In the genomic region with DNA sequence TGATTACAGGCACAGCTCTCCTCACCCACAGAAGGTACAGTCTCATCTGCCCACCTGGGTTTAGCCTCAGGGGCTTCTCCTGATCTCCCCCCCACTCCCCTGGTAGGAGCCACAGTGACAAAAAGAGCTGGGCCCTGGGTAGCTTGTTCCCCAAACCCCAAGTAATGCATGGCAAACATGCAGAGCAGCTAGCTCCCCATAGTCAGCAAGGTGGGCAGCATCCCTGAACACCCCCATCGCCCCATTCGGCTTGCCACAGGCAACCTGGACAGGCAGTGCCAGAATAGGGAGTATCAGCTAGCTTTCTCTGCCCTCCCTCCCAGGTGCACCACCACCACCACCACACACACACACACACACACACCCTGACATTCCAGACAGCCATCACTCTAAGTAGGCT, we compare ENCODE assay signal across 8 mouse cellular contexts. TPM values are rescaled to one million over a fixed set of nuclear protein-coding genes. Genes with fewer than 3 reads are reported as not detected.
DNase-seq lines count a peak whose midpoint lies in the region; ATAC-seq and TF ChIP-seq lines count a peak whose summit lies in the region.

No protein-coding gene starts in this region.

- no peaks in the 10 kb centered on the region for H3K27me3 ChIP-seq in heart, embryonic 14.5 days (ENCODE audit: control insufficient read depth, insufficient read depth, low read length)
- peaks cover 58% of the 10 kb centered on the region for H3K27me3 ChIP-seq in midbrain, embryonic 13.5 days
- peaks cover 18% of the 10 kb centered on the region for H3K27me3 ChIP-seq in midbrain, postnatal 0 days (ENCODE audit: insufficient read depth, low read length)
- peaks cover 7% of the 10 kb centered on the region; the same call in 1 of the 2 replicates for H3K27me3 ChIP-seq in intestine, embryonic 14.5 days (replicated peaks; ENCODE audit: control insufficient read depth, insufficient read depth, low read length)
- H3K27me3 ChIP-seq in stomach, embryonic 14.5 days (ENCODE audit: control insufficient read depth, insufficient read depth, low read length) = no peaks in the 10 kb centered on the region

- peaks cover 41 to 46% of the 10 kb centered on the region in 2 experiments for H3K4me1 ChIP-seq in heart, embryonic 14.5 days (ENCODE audit: control insufficient read depth in 2 of 2, insufficient read depth in 2 of 2, low read length in 2 of 2)
- H3K4me1 ChIP-seq in midbrain, embryonic 13.5 days (replicated peaks) = peaks cover 54% of the 10 kb centered on the region
- peaks cover 18% of the 10 kb centered on the region for H3K4me1 ChIP-seq in midbrain, postnatal 0 days (ENCODE audit: insufficient read depth, low read length)
- H3K4me1 ChIP-seq in intestine, embryonic 14.5 days (replicated peaks; ENCODE audit: control insufficient read depth, insufficient read depth, low read length) = peaks cover 44% of the 10 kb centered on the region
- H3K4me1 ChIP-seq in stomach, embryonic 14.5 days (ENCODE audit: control insufficient read depth, insufficient read depth, low read length) = peaks cover 41% of the 10 kb centered on the region

- H3K27ac ChIP-seq in heart, embryonic 14.5 days (replicated peaks in 1 of 2; ENCODE audit: control insufficient read depth in 1 of 2, insufficient read depth in 1 of 2, low read depth in 2 of 2, low read length in 2 of 2) = peak overlapping the region; percentile 33 to 69
- no peak overlapping the region for H3K27ac ChIP-seq in midbrain, embryonic 13.5 days
- no peak overlapping the region for H3K27ac ChIP-seq in midbrain, postnatal 0 days (ENCODE audit: low read depth, low read length)
- no peak overlapping the region for H3K27ac ChIP-seq in intestine, embryonic 14.5 days (ENCODE audit: low read depth)
- H3K27ac ChIP-seq in stomach, embryonic 14.5 days (ENCODE audit: low read length) = peak overlapping the region; percentile 21; the same call in 1 of the 2 replicates

- H3K9ac ChIP-seq in heart, embryonic 14.5 days (ENCODE audit: low read length) = peak overlapping the region; percentile 52; the same call in 1 of the 2 replicates
- no peak overlapping the region for H3K9ac ChIP-seq in midbrain, embryonic 13.5 days (replicated peaks)
- no peak overlapping the region for H3K9ac ChIP-seq in midbrain, postnatal 0 days (replicated peaks; ENCODE audit: low read length, poor library complexity, severe bottlenecking)
- H3K9ac ChIP-seq in intestine, embryonic 14.5 days (ENCODE audit: low read length) = no peak overlapping the region
- H3K9ac ChIP-seq in stomach, embryonic 14.5 days (replicated peaks; ENCODE audit: low read depth, low read length) = no peak overlapping the region; the same call in 1 of the 2 replicates

- H3K4me2 ChIP-seq in heart, embryonic 14.5 days (ENCODE audit: low read length) = peak overlapping the region; percentile 80
- H3K4me2 ChIP-seq in midbrain, embryonic 13.5 days (replicated peaks) = 0 out of 2 replicates have a peak overlapping the region, but pooled peaks have one; percentile 2
- H3K4me2 ChIP-seq in midbrain, postnatal 0 days (ENCODE audit: low read depth, low read length, poor library complexity, severe bottlenecking) = no peak overlapping the region
- H3K4me2 ChIP-seq in intestine, embryonic 14.5 days (ENCODE audit: low read length) = peak overlapping the region; percentile 63
- H3K4me2 ChIP-seq in stomach, embryonic 14.5 days (replicated peaks; ENCODE audit: low read depth, low read length) = peak overlapping the region; percentile 88

- 74% methylated on average over 2 of the region's 2 CpGs for WGBS in heart, embryonic 14.5 days
- WGBS in midbrain, embryonic 13.5 days = 97% methylated on average over 2 of the region's 2 CpGs
- WGBS in midbrain, postnatal 0 days = 92% methylated on average over 2 of the region's 2 CpGs
- 81% methylated on average over 2 of the region's 2 CpGs for WGBS in intestine, embryonic 14.5 days
- WGBS in stomach, embryonic 14.5 days = 85% methylated on average over 2 of the region's 2 CpGs

- intact Hi-C loops in heart, postnatal 14 days (cut with DNase I) = no loop called here

- no peaks in the 10 kb centered on the region for H3K9me3 ChIP-seq in heart, embryonic 14.5 days (ENCODE audit: control insufficient read depth, low read length)
- H3K9me3 ChIP-seq in midbrain, embryonic 13.5 days = no peaks in the 10 kb centered on the region
- no peaks in the 10 kb centered on the region for H3K9me3 ChIP-seq in midbrain, postnatal 0 days (ENCODE audit: low read length)
- no peaks in the 10 kb centered on the region for H3K9me3 ChIP-seq in intestine, embryonic 14.5 days (ENCODE audit: control insufficient read depth, low read length)
- H3K9me3 ChIP-seq in stomach, embryonic 14.5 days (ENCODE audit: control insufficient read depth, low read depth, low read length) = no peaks in the 10 kb centered on the region

- DNase-seq in heart, postnatal 14 days = no peak
- no peak for DNase-seq in midbrain, postnatal 0 days (ENCODE audit: low spot score)
- no peak for DNase-seq in intestine, embryonic 14.5 days (ENCODE audit: low spot score)
- no peak for DNase-seq in right cerebral cortex, postnatal 25 days

- H3K4me3 ChIP-seq in heart, embryonic 14.5 days (ENCODE audit: control insufficient read depth in 1 of 2, insufficient read depth in 1 of 2, low read depth in 1 of 2, low read length in 2 of 2) = peak overlapping the region in 1 of 2 experiments; percentile 90; a peak in 1 of 4 replicates
- no peak overlapping the region for H3K4me3 ChIP-seq in midbrain, embryonic 13.5 days (replicated peaks)
- no peak overlapping the region for H3K4me3 ChIP-seq in midbrain, postnatal 0 days (ENCODE audit: low read depth, low read length)
- H3K4me3 ChIP-seq in intestine, embryonic 14.5 days (ENCODE audit: low read depth, low read length) = no peak overlapping the region
- H3K4me3 ChIP-seq in stomach, embryonic 14.5 days (ENCODE audit: low read depth, low read length) = no peak overlapping the region

- peaks cover 10% of the 10 kb centered on the region for H3K36me3 ChIP-seq in heart, embryonic 14.5 days (ENCODE audit: control insufficient read depth, insufficient read depth, low read length)
- no peaks in the 10 kb centered on the region for H3K36me3 ChIP-seq in midbrain, embryonic 13.5 days
- H3K36me3 ChIP-seq in midbrain, postnatal 0 days (ENCODE audit: insufficient read depth, low read length) = no peaks in the 10 kb centered on the region
- peaks cover 3% of the 10 kb centered on the region for H3K36me3 ChIP-seq in intestine, embryonic 14.5 days (ENCODE audit: control insufficient read depth, insufficient read depth, low read length)
- H3K36me3 ChIP-seq in stomach, embryonic 14.5 days (ENCODE audit: control insufficient read depth, insufficient read depth, low read length) = peaks cover 2% of the 10 kb centered on the region; the same call in 1 of the 2 replicates

- ATAC-seq in heart, embryonic 14.5 days (ENCODE audit: insufficient number of reproducible peaks, insufficient read depth, low FRiP score, low read depth) = no peak
- no peak for ATAC-seq in midbrain, embryonic 13.5 days
- ATAC-seq in midbrain, postnatal 0 days (ENCODE audit: low FRiP score) = no peak
- no peak for ATAC-seq in intestine, embryonic 14.5 days (replicated peaks; ENCODE audit: low FRiP score, low TSS enrichment, low read depth)
- ATAC-seq in stomach, embryonic 14.5 days (ENCODE audit: insufficient number of reproducible peaks, insufficient read depth, low FRiP score, low read depth) = no peak
- no peak for ATAC-seq in frontal cortex, adult (ENCODE audit: low TSS enrichment)

- TF ChIP-seq CTCF in midbrain, postnatal 0 days (IDR thresholded peaks at IDR 0.05) = no peak

RNA-seq across cellular contexts. Expression of gene Sh2b3, which starts 4.3 kb away (rescaled TPM):
- 16.5 and 18.1 TPM in 2 replicates for polyA plus RNA-seq in heart, embryonic 14.5 days (2014; fragmentation: Nextera tagmentation; extraction: Ambion mirVana)
- 10 to 100 TPM; 31.8 to 33.6 TPM for total RNA-seq in heart, postnatal 14 days (2021)
- polyA plus RNA-seq in midbrain, embryonic 13.5 days (2015; fragmentation: Nextera tagmentation; extraction: Ambion mirVana) = 5.3 and 6.0 TPM in 2 replicates
- 21.5 and 23.8 TPM in 2 replicates for total RNA-seq in midbrain, postnatal 0 days (2014; rRNA removed)
- polyA plus RNA-seq in midbrain, postnatal 0 days (2015; fragmentation: Nextera tagmentation; extraction: Ambion mirVana) = 5.9 and 6.4 TPM in 2 replicates
- 15.4 and 16.3 TPM in 2 replicates for polyA plus RNA-seq in intestine, embryonic 14.5 days (2014; fragmentation: Nextera tagmentation; extraction: Ambion mirVana)
- 15.4 and 17.2 TPM in 2 replicates for polyA plus RNA-seq in stomach, embryonic 14.5 days (2014; fragmentation: Nextera tagmentation; extraction: Ambion mirVana)

RNA-seq across cellular contexts. Expression of gene Pheta1, which starts 15.6 kb away (rescaled TPM):
- polyA plus RNA-seq in heart, embryonic 14.5 days (2014; fragmentation: Nextera tagmentation; extraction: Ambion mirVana) = 10.8 and 11.5 TPM in 2 replicates
- total RNA-seq in heart, postnatal 14 days (2021) = 10 to 100 TPM; 13.2 to 13.6 TPM
- 52.3 and 56.8 TPM in 2 replicates for polyA plus RNA-seq in midbrain, embryonic 13.5 days (2015; fragmentation: Nextera tagmentation; extraction: Ambion mirVana)
- 46.1 and 49.7 TPM in 2 replicates for total RNA-seq in midbrain, postnatal 0 days (2014; rRNA removed)
- 29.8 and 33.1 TPM in 2 replicates for polyA plus RNA-seq in midbrain, postnatal 0 days (2015; fragmentation: Nextera tagmentation; extraction: Ambion mirVana)
- polyA plus RNA-seq in intestine, embryonic 14.5 days (2014; fragmentation: Nextera tagmentation; extraction: Ambion mirVana) = 23.3 and 24.4 TPM in 2 replicates
- polyA plus RNA-seq in stomach, embryonic 14.5 days (2014; fragmentation: Nextera tagmentation; extraction: Ambion mirVana) = 17.6 and 17.8 TPM in 2 replicates

Comparison
In these comparisons a context has a peak if more than half of its experiments do, and no peak if none do; other contexts are left out.
1. H3K27ac ChIP-seq: peak in heart, embryonic 14.5 days (2 of 2) and stomach, embryonic 14.5 days (single experiment); none in midbrain, embryonic 13.5 days (single experiment), midbrain, postnatal 0 days (single experiment) and intestine, embryonic 14.5 days (single experiment).